Mouse (Mus musculus) splenic B cell, adult 2 months (primary cell): ENCODE measurements around the gene Trim8.
A peak's percentile ranks its signal among the peaks of the same experiment; 100 is the strongest.

Source experiments
- DNase-seq: peaks from one replicate; pipeline ENCODE4 v3.0.0-alpha.2; 2011; ENCODE audit warnings: low read depth, low spot score
- H3K27me3 ChIP-seq: 2 replicates; pipeline ENCODE4 v1.6.1; 2012; ENCODE audit warnings: mild to moderate bottlenecking, low read length, moderate library complexity, mixed read lengths; ENCODE audit not compliant: control insufficient read depth, poor library complexity, insufficient read depth, severe bottlenecking
- H3K36me3 ChIP-seq: 2 replicates; pipeline ENCODE4 v1.6.1; 2012; ENCODE audit warnings: mild to moderate bottlenecking, low read length, moderate library complexity, mixed read lengths; ENCODE audit not compliant: control insufficient read depth, poor library complexity, insufficient read depth, severe bottlenecking

Gene Trim8

GRCm38 (mm10) chr19:46505646-46506371 is 4.3 kb downstream of the Trim8 start:
- DNase-seq = no peak
- H3K36me3 ChIP-seq = peaks cover 6% of the 10 kb centered on the region
- no peaks in the 10 kb centered on the region for H3K27me3 ChIP-seq

DNA sequence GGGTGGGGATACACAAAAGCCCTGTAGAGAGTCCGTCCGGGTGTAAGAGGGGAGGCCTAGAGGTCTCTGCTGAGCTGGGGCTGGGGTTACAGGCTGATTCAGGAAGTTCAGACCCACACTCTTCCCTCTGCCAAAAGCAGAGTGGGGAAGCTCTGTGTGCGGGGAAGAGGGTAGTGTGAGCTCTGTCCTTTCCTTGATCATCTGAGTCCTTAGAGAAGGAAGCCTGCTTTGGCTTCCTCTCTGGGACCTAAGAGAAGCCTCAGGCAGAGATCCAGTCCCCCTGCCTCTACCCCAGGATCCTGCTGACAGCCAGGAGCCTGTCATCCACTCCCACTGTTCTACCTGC is 4.8 kb downstream of the Trim8 start:
- Histone ChIP-seq H3K36me3 (peaks cover 6% of the 10 kb centered on the region), H3K27me3 (no peaks in the 10 kb centered on the region)
- no peak for DNase-seq

GRCm38 (mm10) chr19:46507181-46507581 is 5.7 kb downstream of the Trim8 start:
- no peak for DNase-seq
- Histone ChIP-seq H3K27me3 (no peaks in the 10 kb centered on the region), H3K36me3 (peaks cover 7% of the 10 kb centered on the region)

DNA sequence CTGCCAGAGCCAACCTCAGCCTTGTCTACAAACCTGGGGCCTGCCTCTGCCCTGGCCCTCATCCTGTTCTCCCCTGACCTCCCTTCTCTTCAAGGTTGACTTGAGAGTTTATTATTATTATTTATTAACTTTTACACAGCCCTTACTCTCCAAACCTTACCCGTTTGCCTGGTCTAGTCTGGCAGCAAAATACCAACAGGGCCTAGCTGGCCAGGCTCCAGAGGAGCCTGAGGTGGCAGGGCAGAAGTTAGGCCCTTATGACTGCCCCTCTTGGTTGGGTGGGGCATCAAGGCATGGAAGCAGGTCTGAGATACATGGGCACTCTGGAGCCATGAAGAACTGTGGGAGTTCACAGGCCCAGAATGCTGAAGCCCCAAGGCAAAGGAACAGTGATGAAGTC is 6.3 kb downstream of the Trim8 start:
- no peaks in the 10 kb centered on the region for H3K27me3 ChIP-seq
- H3K36me3 ChIP-seq = peaks cover 10% of the 10 kb centered on the region
- no peak for DNase-seq

DNA sequence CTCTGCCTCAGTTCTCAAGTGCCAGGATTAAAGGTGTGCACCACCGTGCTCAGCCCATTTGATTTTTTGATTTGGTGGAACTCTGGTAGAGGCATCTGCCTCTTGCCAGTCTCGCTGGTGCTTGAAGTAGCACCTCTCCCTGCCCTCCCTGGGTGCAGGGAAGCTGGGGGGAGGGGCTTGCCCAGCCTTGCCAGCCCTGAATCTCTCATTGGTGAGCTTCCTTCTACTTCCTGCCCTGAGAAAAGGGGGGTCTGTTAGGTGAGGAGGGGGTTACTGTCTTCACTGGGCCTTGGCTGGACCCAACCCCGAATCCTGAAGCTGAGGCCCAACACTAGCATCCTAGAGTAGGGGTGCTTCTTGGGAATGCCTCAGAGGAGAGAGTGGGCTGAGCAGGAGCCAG is 7.2 kb downstream of the Trim8 start:
- H3K36me3 ChIP-seq = peaks cover 10% of the 10 kb centered on the region
- no peak for DNase-seq
- no peaks in the 10 kb centered on the region for H3K27me3 ChIP-seq

GRCm38 (mm10) chr19:46509202-46509601 is 7.7 kb downstream of the Trim8 start:
- DNase-seq = no peak
- H3K27me3 ChIP-seq = no peaks in the 10 kb centered on the region
- peaks cover 15% of the 10 kb centered on the region for H3K36me3 ChIP-seq

DNA sequence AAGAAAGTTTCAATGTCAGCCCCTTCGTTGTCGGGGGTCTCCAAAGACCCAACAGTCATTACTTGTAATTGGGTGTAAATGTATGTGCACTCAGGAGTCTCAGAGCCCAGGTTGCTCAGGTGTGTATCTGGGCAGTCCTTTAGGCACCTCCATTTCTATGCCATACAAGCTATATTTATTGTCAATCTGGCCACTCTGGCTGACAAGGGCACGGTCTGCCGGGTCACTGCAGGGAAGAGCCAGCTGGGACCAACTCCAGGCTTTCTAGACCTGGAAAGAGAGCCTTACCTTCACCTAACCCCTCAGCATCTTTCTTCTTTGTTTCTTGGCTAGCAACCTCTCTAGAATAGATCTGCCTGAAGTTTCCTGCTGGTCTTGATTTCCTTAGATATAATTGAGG is 8.2 kb downstream of the Trim8 start:
- Histone ChIP-seq H3K27me3 (no peaks in the 10 kb centered on the region), H3K36me3 (peaks cover 13% of the 10 kb centered on the region)
- no peak for DNase-seq

GRCm38 (mm10) chr19:46510401-46510800 is 8.9 kb downstream of the Trim8 start:
- peaks cover 13% of the 10 kb centered on the region for H3K36me3 ChIP-seq
- no peaks in the 10 kb centered on the region for H3K27me3 ChIP-seq
- no peak for DNase-seq

DNA sequence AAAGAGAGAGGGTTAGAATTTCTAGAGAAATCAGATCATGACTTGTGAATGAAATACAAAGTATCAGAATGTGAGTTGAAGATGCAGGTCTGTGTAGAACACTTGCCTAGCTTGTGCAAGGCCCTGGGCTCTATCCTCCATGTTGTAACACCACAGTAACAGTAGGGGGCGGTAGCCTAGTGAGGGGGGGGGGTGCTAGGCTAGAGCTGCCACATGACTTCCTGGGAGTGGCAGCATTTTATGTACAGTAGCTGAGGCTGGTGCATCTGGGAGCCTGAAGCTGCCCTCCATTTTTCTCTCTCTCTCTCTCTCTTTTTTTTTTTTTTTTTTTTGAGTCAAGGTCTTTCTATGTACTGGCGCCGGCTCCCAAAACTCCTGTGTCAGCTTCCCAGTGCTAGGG is 9.3 kb downstream of the Trim8 start:
- Histone ChIP-seq H3K27me3 (no peaks in the 10 kb centered on the region), H3K36me3 (peaks cover 15% of the 10 kb centered on the region)
- peak; percentile 69 for DNase-seq

- Histone ChIP-seq H3K36me3 (peaks cover 15% of the 10 kb centered on the region), H3K27me3 (no peaks in the 10 kb centered on the region)
- DNase-seq = peak; percentile 82
These were observed 9.8 kb downstream of the Trim8 start for GRCm38 (mm10) chr19:46511263-46511662.

GRCm38 (mm10) chr19:46514387-46514786 is 12.9 kb downstream of the Trim8 start:
- H3K27me3 ChIP-seq = no peaks in the 10 kb centered on the region
- no peak for DNase-seq
- H3K36me3 ChIP-seq = peaks cover 11% of the 10 kb centered on the region

GRCm38 (mm10) chr19:46515287-46515821 is 13.9 kb downstream of the Trim8 start:
- Histone ChIP-seq H3K36me3 (peaks cover 11% of the 10 kb centered on the region), H3K27me3 (no peaks in the 10 kb centered on the region)
- DNase-seq = no peak

DNA sequence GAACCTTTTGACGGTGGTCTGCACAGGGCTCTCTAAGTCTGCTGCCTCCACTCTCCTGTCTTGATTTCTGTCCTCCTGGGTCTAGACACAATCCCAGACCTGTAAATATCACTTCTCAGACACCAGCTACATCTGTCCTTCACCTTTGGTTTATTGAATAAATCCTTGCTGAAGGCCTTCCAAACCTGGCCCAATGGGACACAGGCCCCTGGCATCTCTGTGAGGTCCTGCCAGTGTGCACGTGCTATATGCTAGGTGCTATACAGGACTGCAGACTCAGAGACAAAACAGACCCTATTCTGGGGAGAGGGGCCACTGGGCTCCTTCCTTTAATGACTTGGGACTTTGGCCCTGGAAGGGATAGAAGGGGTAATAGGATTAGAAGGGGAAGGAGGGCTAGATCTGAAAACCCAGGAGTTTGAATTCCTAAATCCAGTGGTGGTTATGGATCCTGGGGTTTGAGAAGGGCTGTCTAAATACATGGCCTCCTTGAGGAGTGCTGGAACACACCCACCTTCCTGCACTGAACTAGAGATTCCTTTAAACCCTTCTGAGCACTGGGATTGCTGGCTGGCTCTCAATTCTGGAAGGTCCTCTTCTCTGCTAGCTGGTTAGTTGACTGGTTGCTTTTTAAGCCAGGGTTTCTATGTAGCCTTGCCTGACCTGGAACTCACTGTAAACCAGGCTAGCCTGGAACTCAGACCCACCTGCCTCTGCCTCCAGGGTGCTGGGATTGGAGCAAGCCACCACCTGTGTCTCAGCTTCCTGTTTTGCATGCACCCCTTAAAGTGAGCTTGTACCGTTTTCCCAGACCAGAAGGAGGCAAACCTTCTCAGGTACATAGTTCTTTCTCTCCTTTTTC is 15.4 kb downstream of the Trim8 start:
- Histone ChIP-seq H3K27me3 (no peaks in the 10 kb centered on the region), H3K36me3 (peaks cover 11% of the 10 kb centered on the region)
- peak; percentile 45 for DNase-seq

GRCm38 (mm10) chr19:46517529-46518351 is 16.2 kb downstream of the Trim8 start:
- Histone ChIP-seq H3K27me3 (no peaks in the 10 kb centered on the region), H3K36me3 (peaks cover 7% of the 10 kb centered on the region)
- no peak for DNase-seq
